Mouse (Mus musculus) myocyte (in vitro differentiated cells): ENCODE data around the gene Sf1.

ENCODE experiments used
- CEBPB ChIP-seq: IDR thresholded peaks from 2 replicates; pipeline ENCODE4 v1.6.1; 2011; ENCODE audit warnings: mild to moderate bottlenecking, moderate library complexity; ENCODE audit not compliant: poor library complexity, insufficient read depth, severe bottlenecking
- MAX ChIP-seq: IDR thresholded peaks from one replicate; pipeline ENCODE4 v1.6.1; 2011; ENCODE audit warnings: low read depth, mild to moderate bottlenecking, control low read depth
- MYOD1 ChIP-seq, 3 experiments: IDR thresholded peaks; one replicate each; pipeline ENCODE4 v1.6.1; 2011; ENCODE audit warnings: control low read depth in 2 of 3, low read depth in 2 of 3, mild to moderate bottlenecking in 2 of 3, moderate library complexity in 1 of 3; ENCODE audit not compliant: insufficient read length in 2 of 3, control insufficient read depth in 1 of 3
- POLR2A ChIP-seq: IDR thresholded peaks from one replicate; pipeline ENCODE4 v1.6.1; 2011; ENCODE audit warnings: low read depth, mild to moderate bottlenecking, control low read depth, moderate library complexity; ENCODE audit not compliant: insufficient read length
- SRF ChIP-seq: IDR thresholded peaks from one replicate; pipeline ENCODE4 v1.6.1; 2011; ENCODE audit warnings: low read depth; ENCODE audit not compliant: control insufficient read depth, insufficient read length
- TCF12 ChIP-seq: IDR thresholded peaks from one replicate; pipeline ENCODE4 v1.6.1; 2011; ENCODE audit warnings: mild to moderate bottlenecking, control low read depth; ENCODE audit not compliant: poor library complexity, insufficient read depth, severe bottlenecking

DNA sequence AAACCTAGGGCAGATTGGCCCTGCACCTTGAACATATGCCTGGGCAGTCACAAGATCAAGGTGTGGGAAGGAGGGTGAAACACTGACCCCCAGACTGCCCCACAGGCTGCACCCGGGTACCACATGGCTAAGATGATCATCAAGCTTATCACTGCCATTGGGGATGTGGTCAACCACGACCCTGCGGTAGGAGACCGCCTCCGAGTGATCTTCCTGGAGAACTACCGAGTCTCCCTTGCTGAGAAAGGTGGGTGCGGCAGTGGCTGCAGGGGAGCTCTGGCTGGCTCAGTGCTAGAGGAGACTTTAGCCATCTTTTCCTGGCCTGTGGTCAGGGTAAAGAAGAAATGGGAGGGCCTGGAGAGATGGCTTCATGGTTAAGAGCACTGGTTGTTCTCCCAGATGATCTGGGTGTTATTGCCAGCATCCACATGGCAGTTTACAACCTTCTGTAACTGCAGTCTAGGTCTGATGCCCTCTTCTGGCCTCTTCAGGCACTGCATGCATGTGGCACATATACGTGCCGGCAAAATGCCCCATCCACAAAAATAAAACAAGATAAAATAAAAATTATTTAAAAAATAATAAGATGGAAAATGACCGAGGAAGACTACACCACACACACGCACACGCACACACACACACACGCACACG is 29.4 kb downstream of the Sf1 start:
- no peak for TF ChIP-seq POLR2A
- no peak for TF ChIP-seq MAX
- no peak for TF ChIP-seq MYOD1 (IDR thresholded peaks at IDR 0.05; ENCODE audit: control insufficient read depth in 1 of 3, insufficient read length in 2 of 3, low read depth in 2 of 3)
- TF ChIP-seq TCF12: no peak
- TF ChIP-seq SRF: no peak
- no peak for TF ChIP-seq CEBPB
